Comparison of ENCODE assay signal across 8 mouse cellular contexts in the genomic region with DNA sequence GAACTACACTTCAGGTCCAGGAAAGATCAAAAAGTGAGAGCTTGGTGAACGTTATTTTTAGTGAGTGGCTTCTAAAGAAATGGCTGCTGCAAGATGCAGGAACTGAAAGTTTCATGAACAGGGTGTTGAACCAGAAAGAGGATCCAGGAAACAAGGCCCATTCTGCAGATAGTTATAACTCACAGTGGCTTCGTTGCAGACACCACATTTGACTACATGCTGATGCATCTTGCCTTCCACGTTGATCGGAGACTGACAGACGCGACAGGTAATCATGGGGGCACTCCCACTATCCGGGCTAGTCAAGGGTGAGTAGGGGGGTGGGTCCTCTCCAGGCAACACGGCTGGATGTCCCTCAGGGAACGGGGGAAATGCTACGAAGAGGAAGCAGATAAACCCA. TPM values are rescaled to one million over a fixed set of nuclear protein-coding genes. Genes with fewer than 3 reads are reported as not detected.
DNase-seq lines count a peak whose midpoint lies in the region; ATAC-seq and TF ChIP-seq lines count a peak whose summit lies in the region.

No protein-coding gene starts in this region.

- no peak for TF ChIP-seq EP300 in MEL (IDR thresholded peaks at IDR 0.05; ENCODE audit: low read depth in 1 of 2, low read length in 2 of 2)

- no peak for TF ChIP-seq CTCF in MEL (IDR thresholded peaks at IDR 0.05 in 2 of 3, conservative IDR thresholded peaks at IDR 0.05 in 1 of 3; ENCODE audit: control insufficient read depth in 1 of 3, insufficient read depth in 1 of 3, low read depth in 2 of 3, low read length in 3 of 3, poor library complexity in 1 of 3, severe bottlenecking in 1 of 3)

- peaks cover 24% of the 10 kb centered on the region for H3K36me3 ChIP-seq in heart, embryonic 11.5 days (ENCODE audit: control insufficient read depth, insufficient read depth, low read length)
- peaks cover 0 to 13% of the 10 kb centered on the region in 2 experiments; a peak in 2 of 4 replicates for H3K36me3 ChIP-seq in MEL (ENCODE audit: control insufficient read depth in 1 of 2, insufficient read depth in 2 of 2, low read length in 2 of 2)
- H3K36me3 ChIP-seq in hindbrain, embryonic 10.5 days = peaks cover 40% of the 10 kb centered on the region

- H3K27ac ChIP-seq in heart, embryonic 11.5 days (ENCODE audit: low read depth, low read length) = peak overlapping the region; percentile 80
- H3K27ac ChIP-seq in MEL (ENCODE audit: control insufficient read depth, low read depth, low read length) = no peak overlapping the region; the same call in 1 of the 2 replicates
- peak overlapping the region; percentile 95 for H3K27ac ChIP-seq in hindbrain, embryonic 10.5 days

- peaks cover 23% of the 10 kb centered on the region for H3K79me2 ChIP-seq in MEL (ENCODE audit: control insufficient read depth, insufficient read depth, low read length, poor library complexity)

- H3K4me3 ChIP-seq in heart, embryonic 11.5 days (ENCODE audit: low read depth, low read length) = peak overlapping the region; percentile 97
- H3K4me3 ChIP-seq in MEL (ENCODE audit: control insufficient read depth in 1 of 2, insufficient read depth in 1 of 2, low read depth in 2 of 2, low read length in 2 of 2) = peak overlapping the region; percentile 73
- peak overlapping the region; percentile 89 for H3K4me3 ChIP-seq in hindbrain, embryonic 10.5 days

- no peaks in the 10 kb centered on the region for H3K9me3 ChIP-seq in heart, embryonic 11.5 days (replicated peaks; ENCODE audit: control insufficient read depth, low read length)
- no peaks in the 10 kb centered on the region for H3K9me3 ChIP-seq in MEL (replicated peaks; ENCODE audit: insufficient read depth, low read length)
- no peaks in the 10 kb centered on the region for H3K9me3 ChIP-seq in hindbrain, embryonic 10.5 days

- peak overlapping the region; percentile 87 for H3K4me2 ChIP-seq in heart, embryonic 11.5 days

- no peaks in the 10 kb centered on the region for H3K27me3 ChIP-seq in heart, embryonic 11.5 days (ENCODE audit: control insufficient read depth, insufficient read depth, low read length)
- H3K27me3 ChIP-seq in MEL (ENCODE audit: control insufficient read depth in 1 of 2, insufficient read depth in 2 of 2, low read length in 2 of 2) = no peaks in the 10 kb centered on the region
- no peaks in the 10 kb centered on the region for H3K27me3 ChIP-seq in hindbrain, embryonic 10.5 days (ENCODE audit: insufficient read depth, poor library complexity, severe bottlenecking)

- ATAC-seq in heart, embryonic 11.5 days (replicated peaks; ENCODE audit: insufficient number of reproducible peaks, low FRiP score, low TSS enrichment) = no peak

- DNase-seq in heart, adult 11 months = no peak
- DNase-seq in MEL (ENCODE audit: low read depth, low spot score) (no peak), adipocyte (ENCODE audit: low spot score) (no peak)
- no peak for DNase-seq in hindbrain, embryonic 10.5 days (ENCODE audit: low spot score)
- DNase-seq in lung, postnatal 36 days = peak; percentile 17
- DNase-seq in left cerebral cortex, postnatal 14 days (ENCODE audit: low spot score in 2 of 2) = no peak
- no peak for DNase-seq in urinary bladder, postnatal 36 days (ENCODE audit: low spot score in 2 of 2)

- peaks cover 7% of the 10 kb centered on the region for H3K4me1 ChIP-seq in heart, embryonic 11.5 days (ENCODE audit: control insufficient read depth, insufficient read depth, low read length)
- peaks cover 0 to 4% of the 10 kb centered on the region in 2 experiments; a peak in 2 of 4 replicates for H3K4me1 ChIP-seq in MEL (ENCODE audit: control insufficient read depth in 1 of 2, insufficient read depth in 2 of 2, low read length in 2 of 2)
- H3K4me1 ChIP-seq in hindbrain, embryonic 10.5 days (replicated peaks) = peaks cover 39% of the 10 kb centered on the region

- no peak for TF ChIP-seq POLR2A in MEL (IDR thresholded peaks at IDR 0.05; ENCODE audit: control insufficient read depth in 1 of 2, insufficient read depth in 1 of 2, low read depth in 1 of 2, low read length in 2 of 2, poor library complexity in 1 of 2)

- intact Hi-C loops in left cerebral cortex, postnatal 14 days (cut with DNase I) = loop anchor here (2.0 kb wide), 1 partner anchor 135 kb away; no protein-coding TSS in a partner anchor

- TF ChIP-seq RAD21 in MEL (IDR thresholded peaks at IDR 0.05; ENCODE audit: low read depth, low read length) = no peak

- H3K9ac ChIP-seq in heart, embryonic 11.5 days (ENCODE audit: low read depth, low read length) = peak overlapping the region; percentile 97
- H3K9ac ChIP-seq in MEL (ENCODE audit: control insufficient read depth, low read depth, low read length, poor library complexity, severe bottlenecking) = peak overlapping the region; percentile 80

- WGBS in heart, embryonic 11.5 days (ENCODE audit: insufficient replicate concordance) = 18% methylated on average over 10 of the region's 10 CpGs
- WGBS in hindbrain, embryonic 10.5 days = 26% methylated on average over 10 of the region's 10 CpGs

TF ChIP-seq in MEL, 35 proteins besides CTCF, POLR2A, EP300 and RAD21:
- TF ChIP-seq POLR2AphosphoS2 (IDR thresholded peaks at IDR 0.05; ENCODE audit: low read length) (no peak), ZMIZ1 (IDR thresholded peaks at IDR 0.05; ENCODE audit: low read depth, low read length) (no peak), MEF2A (IDR thresholded peaks at IDR 0.05; ENCODE audit: extremely low read depth, insufficient replicate concordance, low read depth, low read length, poor library complexity, severe bottlenecking) (no peak), SMC3 (IDR thresholded peaks at IDR 0.05; ENCODE audit: low read depth, low read length) (no peak), GABPA (IDR thresholded peaks at IDR 0.05; ENCODE audit: low read depth, low read length) (no peak), TBP (IDR thresholded peaks at IDR 0.05; ENCODE audit: low read depth, low read length) (no peak), HCFC1 (IDR thresholded peaks at IDR 0.05; ENCODE audit: low read depth, low read length) (no peak), KAT2A (conservative IDR thresholded peaks at IDR 0.05; ENCODE audit: low read depth, low read length) (no peak), NELFE (IDR thresholded peaks at IDR 0.05; ENCODE audit: low read depth, low read length) (no peak), ZKSCAN1 (IDR thresholded peaks at IDR 0.05; ENCODE audit: low read depth, low read length) (no peak), USF2 (IDR thresholded peaks at IDR 0.05; ENCODE audit: borderline replicate concordance in 1 of 2, insufficient read depth in 1 of 2, low read depth in 1 of 2, low read length in 2 of 2) (no peak), USF1 (IDR thresholded peaks at IDR 0.05; ENCODE audit: low read depth, low read length) (no peak), POLR2AphosphoS5 (IDR thresholded peaks at IDR 0.05; ENCODE audit: borderline replicate concordance, low read depth, low read length) (no peak), MAX (IDR thresholded peaks at IDR 0.05; ENCODE audit: low read length) (no peak), JUND (IDR thresholded peaks at IDR 0.05; ENCODE audit: low read depth, low read length) (no peak), ZC3H11A (IDR thresholded peaks at IDR 0.05; ENCODE audit: low read depth, low read length) (no peak), ELF1 (IDR thresholded peaks at IDR 0.05; ENCODE audit: low read depth, low read length) (no peak), UBTF (IDR thresholded peaks at IDR 0.05; ENCODE audit: borderline replicate concordance, insufficient read depth, low read depth, low read length) (no peak)

RNA-seq across cellular contexts. Expression of a gene that starts 0.7 kb away (rescaled TPM):
- polyA plus RNA-seq in heart, embryonic 11.5 days (2014; fragmentation: Nextera tagmentation; extraction: Ambion mirVana) = 30.3 and 33.6 TPM in 2 replicates
- total RNA-seq in MEL (2012; rRNA removed) = 10.5 and 12.2 TPM in 2 replicates
- 10 to 100 TPM in 1 of 2 experiments, not detected in 1; 21.6 TPM for polyA plus RNA-seq in MEL (2012; ENCODE audit: insufficient read depth in 1 of 2, insufficient read length in 2 of 2, low read depth in 1 of 2, low replicate concordance in 2 of 2, missing spikeins in 1 of 2)
- polyA plus RNA-seq in hindbrain, embryonic 10.5 days (2016; fragmentation: Nextera tagmentation; extraction: Ambion mirVana) = 59.0 and 63.9 TPM in 2 replicates
- total RNA-seq in left cerebral cortex, postnatal 14 days (2021) = 10 to 100 TPM; 87.3 to 98.4 TPM

RNA-seq across cellular contexts. Expression of a gene that starts 0.9 kb away (rescaled TPM):
- polyA plus RNA-seq in heart, embryonic 11.5 days (2014; fragmentation: Nextera tagmentation; extraction: Ambion mirVana) = 46.6 and 49.6 TPM in 2 replicates
- 46.7 and 49.7 TPM in 2 replicates for total RNA-seq in MEL (2012; rRNA removed)
- polyA plus RNA-seq in MEL (2012; ENCODE audit: insufficient read depth in 1 of 2, insufficient read length in 2 of 2, low read depth in 1 of 2, low replicate concordance in 2 of 2, missing spikeins in 1 of 2) = 100 to 1,000 TPM in 1 of 2 experiments, 10 to 100 TPM in 1; 36.2 to 302 TPM
- polyA plus RNA-seq in hindbrain, embryonic 10.5 days (2016; fragmentation: Nextera tagmentation; extraction: Ambion mirVana) = 72.3 and 83.2 TPM in 2 replicates
- 10 to 100 TPM; 13.7 to 15.2 TPM for total RNA-seq in left cerebral cortex, postnatal 14 days (2021)

RNA-seq across cellular contexts. Expression of a gene that starts 5.2 kb away (rescaled TPM):
- polyA plus RNA-seq in heart, embryonic 11.5 days (2014; fragmentation: Nextera tagmentation; extraction: Ambion mirVana) = 177 and 188 TPM in 2 replicates
- total RNA-seq in MEL (2012; rRNA removed) = 123 and 129 TPM in 2 replicates
- polyA plus RNA-seq in MEL (2012; ENCODE audit: insufficient read depth in 1 of 2, insufficient read length in 2 of 2, low read depth in 1 of 2, low replicate concordance in 2 of 2, missing spikeins in 1 of 2) = 100 to 1,000 TPM in 1 of 2 experiments, not detected in 1; 155 TPM
- 384 and 423 TPM in 2 replicates for polyA plus RNA-seq in hindbrain, embryonic 10.5 days (2016; fragmentation: Nextera tagmentation; extraction: Ambion mirVana)
- total RNA-seq in left cerebral cortex, postnatal 14 days (2021) = 10 to 100 TPM; 57.7 to 61.1 TPM

RNA-seq across cellular contexts. Expression of a gene that starts 5.3 kb away (rescaled TPM):
- 124 and 136 TPM in 2 replicates for polyA plus RNA-seq in heart, embryonic 11.5 days (2014; fragmentation: Nextera tagmentation; extraction: Ambion mirVana)
- 28.0 and 29.6 TPM in 2 replicates for total RNA-seq in MEL (2012; rRNA removed)
- polyA plus RNA-seq in MEL (2012; ENCODE audit: insufficient read depth in 1 of 2, insufficient read length in 2 of 2, low read depth in 1 of 2, low replicate concordance in 2 of 2, missing spikeins in 1 of 2) = 10 to 100 TPM in 1 of 2 experiments, not detected in 1; 45.1 TPM
- 164 and 174 TPM in 2 replicates for polyA plus RNA-seq in hindbrain, embryonic 10.5 days (2016; fragmentation: Nextera tagmentation; extraction: Ambion mirVana)
- total RNA-seq in left cerebral cortex, postnatal 14 days (2021) = 10 to 100 TPM; 35.1 to 39.7 TPM

RNA-seq across cellular contexts. Expression of a gene that starts 14.4 kb away (rescaled TPM):
- polyA plus RNA-seq in heart, embryonic 11.5 days (2014; fragmentation: Nextera tagmentation; extraction: Ambion mirVana) = not detected in 2 replicates
- 11.7 and 14.5 TPM in 2 replicates for total RNA-seq in MEL (2012; rRNA removed)
- 10 to 100 TPM in 1 of 2 experiments, not detected in 1; 45.2 TPM for polyA plus RNA-seq in MEL (2012; ENCODE audit: insufficient read depth in 1 of 2, insufficient read length in 2 of 2, low read depth in 1 of 2, low replicate concordance in 2 of 2, missing spikeins in 1 of 2)
- not detected in 2 replicates for polyA plus RNA-seq in hindbrain, embryonic 10.5 days (2016; fragmentation: Nextera tagmentation; extraction: Ambion mirVana)
- total RNA-seq in left cerebral cortex, postnatal 14 days (2021) = 10 to 100 TPM in 1 of 2 experiments, 1 to 10 TPM in 1; 9.2 to 14.4 TPM
